Mouse (Mus musculus) gastrocnemius, postnatal 25 days (tissue): ENCODE data around the gene Oxct1. TPM values are rescaled to one million over a fixed set of nuclear protein-coding genes. Genes with fewer than 3 reads are reported as not detected.

ENCODE experiments used
- DNase-seq: peaks from one replicate; pipeline ENCODE4 v3.0.0; 2022
- long read RNA-seq, 2 experiments: library from polyadenylated mRNA; stranded (forward); transcript quantifications; one replicate each; pipeline ENCODE4 v2.0.0; 2021
- total RNA-seq, 2 experiments: library from RNA; stranded (reverse); gene quantifications; 1 replicate in 1 of 2; 2 replicates in 1 of 2; pipeline ENCODE4 v1.2.3; 2021

Oxct1 gene
- 100 to 1,000 TPM; 320 to 370 TPM for total RNA-seq
- long read RNA-seq, experiment 1, transcript Oxct1-201 (17 exons, 3,527 nt) = major isoform, 188 of 274 reads
- long read RNA-seq, experiment 1, partial matches to known transcripts = 41 of 274 reads
- long read RNA-seq, experiment 1, other reads (novel, unspliced or antisense) = 45 of 274 reads
- long read RNA-seq, experiment 2, transcript Oxct1-201 (17 exons, 3,527 nt) = major isoform, 329 of 393 reads
- long read RNA-seq, experiment 2, partial matches to known transcripts = 51 of 393 reads
- long read RNA-seq, experiment 2, other reads (novel, unspliced or antisense) = 12 of 393 reads

GRCm38 (mm10) chr15:4026231-4026773 lies at the start of gene Oxct1:
Oxct1 (plus strand) TSS chr15:4026383.
- DNase-seq = peak; percentile 87

GRCm38 (mm10) chr15:3978279-3978678 lies 47.9 kb upstream of the Oxct1 start:
- DNase-seq = no peak

GRCm38 (mm10) chr15:3979061-3979848 lies 46.9 kb upstream of the Oxct1 start, which contains the start of gene Fbxo4:
Fbxo4 (minus strand) TSS chr15:3979573.
- DNase-seq = peak; percentile 88

GRCm38 (mm10) chr15:3979871-3980270 lies 46.3 kb upstream of the Oxct1 start:
- no peak for DNase-seq

GRCm38 (mm10) chr15:3982732-3983131 lies 43.5 kb upstream of the Oxct1 start:
- no peak for DNase-seq

- no peak for DNase-seq
These were observed 41.3 kb upstream of the Oxct1 start for GRCm38 (mm10) chr15:3984876-3985275.

- no peak for DNase-seq
These were observed 38.2 kb upstream of the Oxct1 start for GRCm38 (mm10) chr15:3987981-3988380.

- no peak for DNase-seq
These were observed 31.2 kb upstream of the Oxct1 start for GRCm38 (mm10) chr15:3994852-3995447.

GRCm38 (mm10) chr15:3995448-3996266 lies 30.5 kb upstream of the Oxct1 start, which contains the start of gene AW549877:
AW549877 (minus strand) TSS chr15:3995744.
- DNase-seq = peak; percentile 99

- no peak for DNase-seq
These were observed 29.7 kb upstream of the Oxct1 start for GRCm38 (mm10) chr15:3996267-3997010.

- DNase-seq = no peak
These were observed 27.0 kb upstream of the Oxct1 start for GRCm38 (mm10) chr15:3999144-3999543.

- DNase-seq = no peak
These were observed 25.6 kb upstream of the Oxct1 start for GRCm38 (mm10) chr15:4000536-4000935.

GRCm38 (mm10) chr15:4013873-4014272 lies 12.3 kb upstream of the Oxct1 start:
- no peak for DNase-seq

GRCm38 (mm10) chr15:4020711-4021110 lies 5.5 kb upstream of the Oxct1 start:
- no peak for DNase-seq

GRCm38 (mm10) chr15:4023747-4024146 lies 2.4 kb upstream of the Oxct1 start:
- DNase-seq = no peak

- no peak for DNase-seq
These were observed 1.3 kb upstream of the Oxct1 start for GRCm38 (mm10) chr15:4024726-4025507.

- no peak for DNase-seq
These were observed 677 bp upstream of the Oxct1 start for GRCm38 (mm10) chr15:4025508-4025904.

GRCm38 (mm10) chr15:4026831-4027584 lies 825 bp downstream of the Oxct1 start:
- peak; percentile 85 for DNase-seq

GRCm38 (mm10) chr15:4027671-4028410 lies 1.7 kb downstream of the Oxct1 start:
- DNase-seq = no peak
